ENCODE assay signal across 8 mouse cellular contexts in the genomic region with DNA sequence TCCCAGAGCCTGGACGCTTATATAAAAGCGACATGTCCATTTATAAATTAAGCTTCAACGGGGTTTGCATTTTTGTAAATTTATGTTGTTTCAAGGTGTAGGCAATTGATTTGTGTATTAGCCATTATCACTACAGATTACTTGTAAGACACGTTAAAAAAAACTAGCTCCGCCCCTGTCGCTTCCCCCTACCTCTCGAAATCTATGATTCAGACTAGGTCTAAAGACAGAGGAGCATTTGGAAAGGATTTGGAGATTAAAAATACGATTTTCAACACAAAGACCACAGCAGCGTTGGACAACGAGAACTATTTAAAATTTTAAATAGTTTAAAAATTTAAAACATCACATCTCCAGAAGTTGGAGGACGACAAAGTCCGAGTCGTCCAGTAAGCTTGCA. TPM values are rescaled to one million over a fixed set of nuclear protein-coding genes. Genes with fewer than 3 reads are reported as not detected.
DNase-seq lines count a peak whose midpoint lies in the region; ATAC-seq and TF ChIP-seq lines count a peak whose summit lies in the region.

No protein-coding gene starts in this region.

- H3K36me3 ChIP-seq in forebrain, embryonic 10.5 days (replicated peaks), result no peaks in the 10 kb centered on the region
- H3K36me3 ChIP-seq in limb, embryonic 11.5 days (ENCODE audit: control insufficient read depth, insufficient read depth, low read length), result no peaks in the 10 kb centered on the region
- H3K36me3 ChIP-seq in neural tube, embryonic 14.5 days (ENCODE audit: control insufficient read depth, insufficient read depth, low read length), result no peaks in the 10 kb centered on the region

- ATAC-seq in limb, embryonic 11.5 days (ENCODE audit: insufficient number of reproducible peaks, low FRiP score, low TSS enrichment, low read depth), result no peak
- ATAC-seq in neural tube, embryonic 14.5 days (ENCODE audit: low read depth), result no peak

- H3K27me3 ChIP-seq in forebrain, embryonic 10.5 days (ENCODE audit: poor library complexity, severe bottlenecking), result peaks cover 17% of the 10 kb centered on the region
- H3K27me3 ChIP-seq in limb, embryonic 11.5 days (ENCODE audit: control insufficient read depth, insufficient read depth, low read length), result no peaks in the 10 kb centered on the region
- H3K27me3 ChIP-seq in neural tube, embryonic 14.5 days (ENCODE audit: control insufficient read depth, insufficient read depth, low read length), result no peaks in the 10 kb centered on the region

- H3K4me2 ChIP-seq in limb, embryonic 11.5 days (ENCODE audit: low read depth, severe bottlenecking), result peak overlapping the region; percentile 67
- H3K4me2 ChIP-seq in neural tube, embryonic 14.5 days (ENCODE audit: low read depth, low read length), result peak overlapping the region; percentile 67

- H3K4me1 ChIP-seq in forebrain, embryonic 10.5 days, result peaks cover 15% of the 10 kb centered on the region
- peaks cover under 1% of the 10 kb centered on the region for H3K4me1 ChIP-seq in limb, embryonic 11.5 days (ENCODE audit: control insufficient read depth, insufficient read depth, low read length)
- 0 out of 2 replicates have a peak, but pooled peaks cover 4% of the 10 kb centered on the region for H3K4me1 ChIP-seq in neural tube, embryonic 14.5 days (ENCODE audit: control insufficient read depth, insufficient read depth, low read length)

- intact Hi-C loops in left cerebral cortex, adult 2 months (cut with DNase I), result loop anchor here (10.0 kb wide), 1 partner anchor 560 kb away; no protein-coding TSS in a partner anchor
- intact Hi-C loops in left cerebral cortex, postnatal 4 days (cut with DNase I), result no loop called here

- WGBS in forebrain, embryonic 10.5 days, result 2% methylated on average over 13 of the region's 13 CpGs
- WGBS in limb, embryonic 11.5 days, result 4% methylated on average over 13 of the region's 13 CpGs
- WGBS in neural tube, embryonic 14.5 days, result 4% methylated on average over 13 of the region's 13 CpGs

- TF ChIP-seq CTCF in left cerebral cortex, adult 2 months (IDR thresholded peaks at IDR 0.05), result no peak

- H3K4me3 ChIP-seq in left cerebral cortex, adult 2 months, result peak overlapping the region; percentile 76
- peak overlapping the region; percentile 81 for H3K4me3 ChIP-seq in forebrain, embryonic 10.5 days
- peak overlapping the region; percentile 86 for H3K4me3 ChIP-seq in limb, embryonic 11.5 days (ENCODE audit: low read depth, low read length)
- peak overlapping the region; percentile 72 for H3K4me3 ChIP-seq in neural tube, embryonic 14.5 days (ENCODE audit: low read depth, low read length)

- no peak for DNase-seq in left cerebral cortex, adult 2 months (ENCODE audit: extremely low spot score in 1 of 2, low spot score in 2 of 2)
- DNase-seq in left cerebral cortex, postnatal 4 days, result no peak
- DNase-seq in forebrain, embryonic 10.5 days (ENCODE audit: extremely low spot score, low spot score), result no peak
- no peak for DNase-seq in limb, embryonic 11.5 days (ENCODE audit: low spot score)
- no peak for DNase-seq in spleen, adult 18-20 months
- DNase-seq in spleen, postnatal 36 days (ENCODE audit: low spot score in 2 of 2), result no peak
- DNase-seq in kidney, adult 8-10 months, result no peak

- H3K27ac ChIP-seq in left cerebral cortex, adult 2 months, result peak overlapping the region; percentile 77
- H3K27ac ChIP-seq in forebrain, embryonic 10.5 days, result peak overlapping the region; percentile 96
- H3K27ac ChIP-seq in limb, embryonic 11.5 days (replicated peaks; ENCODE audit: low read depth, low read length), result no peak overlapping the region
- peak overlapping the region; percentile 85; the same call in 1 of the 2 replicates for H3K27ac ChIP-seq in neural tube, embryonic 14.5 days (ENCODE audit: low read depth, low read length)

- 0 out of 2 replicates have a peak, but pooled peaks cover 4% of the 10 kb centered on the region for H3K9me3 ChIP-seq in forebrain, embryonic 10.5 days
- H3K9me3 ChIP-seq in limb, embryonic 11.5 days (ENCODE audit: control insufficient read depth, low read length), result 0 out of 2 replicates have a peak, but pooled peaks cover 2% of the 10 kb centered on the region
- no peaks in the 10 kb centered on the region for H3K9me3 ChIP-seq in neural tube, embryonic 14.5 days (ENCODE audit: control insufficient read depth, low read length)

- H3K9ac ChIP-seq in limb, embryonic 11.5 days (ENCODE audit: low read length), result no peak overlapping the region
- H3K9ac ChIP-seq in neural tube, embryonic 14.5 days (replicated peaks; ENCODE audit: low read depth, low read length), result peak overlapping the region; percentile 61

RNA-seq across cellular contexts. Expression of a gene that starts 0.8 kb away (rescaled TPM):
- total RNA-seq in left cerebral cortex, adult 2 months (2021), result 10 to 100 TPM; 36.2 to 38.7 TPM
- 10 to 100 TPM; 73.2 to 79.6 TPM for total RNA-seq in left cerebral cortex, postnatal 4 days (2021)
- polyA plus RNA-seq in forebrain, embryonic 10.5 days (2016; fragmentation: Nextera tagmentation; extraction: Ambion mirVana), result 20.3 and 20.5 TPM in 2 replicates
- 35.6 and 37.0 TPM in 2 replicates for polyA plus RNA-seq in limb, embryonic 11.5 days (2014; fragmentation: Nextera tagmentation; extraction: Ambion mirVana)
- polyA plus RNA-seq in neural tube, embryonic 14.5 days (2014; fragmentation: Nextera tagmentation; extraction: Ambion mirVana), result 25.8 and 26.3 TPM in 2 replicates
